Mouse (Mus musculus): ENCODE results near the gene Btn2a2.

DNA sequence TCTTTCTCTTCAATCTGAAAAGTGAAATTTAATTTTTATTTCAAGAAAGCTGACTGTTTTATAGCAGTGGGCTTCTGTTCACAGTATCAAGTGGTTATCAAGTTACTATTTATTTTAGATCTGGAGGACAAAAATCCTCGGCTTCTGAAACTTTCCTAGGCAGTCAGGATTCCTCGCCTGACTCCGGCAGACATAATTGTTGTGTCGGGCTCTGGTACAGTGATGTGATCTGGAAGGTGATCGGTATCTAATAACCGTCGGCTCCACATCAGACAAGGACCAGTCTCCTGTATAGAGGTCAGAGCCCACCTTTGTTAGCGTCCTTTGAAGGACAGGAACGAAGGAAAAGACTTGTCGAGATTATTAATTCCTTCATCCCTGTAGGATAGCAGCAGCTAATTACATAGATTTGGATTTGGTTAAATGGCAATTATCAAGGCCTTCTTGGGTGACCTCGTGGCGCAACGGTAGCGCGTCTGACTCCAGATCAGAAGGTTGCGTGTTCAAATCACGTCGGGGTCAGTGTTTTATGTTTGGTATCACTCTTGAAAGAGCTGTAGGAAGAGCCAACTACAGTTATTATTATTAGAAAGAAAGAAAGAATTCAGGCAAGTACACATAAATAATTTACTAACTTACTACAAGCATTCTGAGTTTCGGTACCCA is 9.1 kb upstream of the Btn2a2 start:
- TF ChIP-seq POLR2A (IDR thresholded peaks at IDR 0.05; ENCODE audit: low read depth, low read length) (no peak), CTCF (conservative IDR thresholded peaks at IDR 0.05 in 1 of 2, IDR thresholded peaks at IDR 0.05 in 1 of 2; ENCODE audit: low read depth in 2 of 2, low read length in 2 of 2) (no peak), UBTF (IDR thresholded peaks at IDR 0.05; ENCODE audit: low read depth, low read length) (no peak), MXI1 (IDR thresholded peaks at IDR 0.05; ENCODE audit: low read depth, low read length) (0 out of 2 replicates have a peak, but pooled peaks have one; percentile 2), EP300 (IDR thresholded peaks at IDR 0.05; ENCODE audit: low read length) (no peak), GABPA (IDR thresholded peaks at IDR 0.05; ENCODE audit: insufficient replicate concordance, low read depth, low read length) (no peak), POLR2AphosphoS2 (IDR thresholded peaks at IDR 0.05; ENCODE audit: low read depth, low read length) (no peak), ZKSCAN1 (IDR thresholded peaks at IDR 0.05; ENCODE audit: borderline replicate concordance, low read depth, low read length) (no peak), NELFE (IDR thresholded peaks at IDR 0.05; ENCODE audit: low read depth, low read length) (no peak)
